Mouse (Mus musculus): ENCODE data around the gene Klf6. TPM values are rescaled to one million over a fixed set of nuclear protein-coding genes. Genes with fewer than 3 reads are reported as not detected.

The Klf6 gene
- total RNA-seq, 4 experiments from 2014 or later, result 36.0 to 49.3 (median 42.0) TPM

- peak; percentile 82 for DNase-seq (ENCODE audit: low spot score)
Observed at GRCm38 (mm10) chr13:5863408-5863891, 2.2 kb downstream of the Klf6 start.

GRCm38 (mm10) chr13:5864265-5865097 lies 3.2 kb downstream of the Klf6 start:
- DNase-seq (ENCODE audit: low spot score), result peak; percentile 66

GRCm38 (mm10) chr13:5865098-5865415 lies 3.8 kb downstream of the Klf6 start:
- DNase-seq (ENCODE audit: low spot score), result no peak

- DNase-seq (ENCODE audit: low spot score), result no peak
Observed at GRCm38 (mm10) chr13:5866091-5866490, 4.8 kb downstream of the Klf6 start.

- DNase-seq (ENCODE audit: low spot score), result peak; percentile 48
Observed at GRCm38 (mm10) chr13:5866532-5866931, 5.2 kb downstream of the Klf6 start.

GRCm38 (mm10) chr13:5868376-5868775 lies 7.1 kb downstream of the Klf6 start:
- no peak for DNase-seq (ENCODE audit: low spot score)

- DNase-seq (ENCODE audit: low spot score), result peak; percentile 26
Observed at GRCm38 (mm10) chr13:5869433-5869832, 8.2 kb downstream of the Klf6 start.

- peak; percentile 63 for DNase-seq (ENCODE audit: low spot score)
Observed at GRCm38 (mm10) chr13:5869842-5870241, 8.6 kb downstream of the Klf6 start.

GRCm38 (mm10) chr13:5870382-5871272 lies 9.3 kb downstream of the Klf6 start:
- DNase-seq (ENCODE audit: low spot score), result peak; percentile 83

GRCm38 (mm10) chr13:5871414-5871813 lies 10.1 kb downstream of the Klf6 start:
- no peak for DNase-seq (ENCODE audit: low spot score)

GRCm38 (mm10) chr13:5873681-5874080 lies 12.4 kb downstream of the Klf6 start:
- DNase-seq (ENCODE audit: low spot score), result no peak

GRCm38 (mm10) chr13:5875478-5875877 lies 14.2 kb downstream of the Klf6 start:
- DNase-seq (ENCODE audit: low spot score), result no peak

- no peak for DNase-seq (ENCODE audit: low spot score)
Observed at GRCm38 (mm10) chr13:5878748-5879147, 17.5 kb downstream of the Klf6 start.

- DNase-seq (ENCODE audit: low spot score), result no peak
Observed at GRCm38 (mm10) chr13:5886810-5887209, 25.5 kb downstream of the Klf6 start.

GRCm38 (mm10) chr13:5888164-5888563 lies 26.9 kb downstream of the Klf6 start:
- DNase-seq (ENCODE audit: low spot score), result no peak

- no peak for DNase-seq (ENCODE audit: low spot score)
Observed at GRCm38 (mm10) chr13:5888731-5889130, 27.4 kb downstream of the Klf6 start.

GRCm38 (mm10) chr13:5890035-5890434 lies 28.8 kb downstream of the Klf6 start:
- no peak for DNase-seq (ENCODE audit: low spot score)

- DNase-seq (ENCODE audit: low spot score), result no peak
Observed at GRCm38 (mm10) chr13:5892684-5893447, 31.6 kb downstream of the Klf6 start.

GRCm38 (mm10) chr13:5894910-5895309 lies 33.6 kb downstream of the Klf6 start:
- no peak for DNase-seq (ENCODE audit: low spot score)

- DNase-seq (ENCODE audit: low spot score), result no peak
Observed at GRCm38 (mm10) chr13:5895851-5896250, 34.6 kb downstream of the Klf6 start.

GRCm38 (mm10) chr13:5897176-5897959 lies 36.1 kb downstream of the Klf6 start:
- DNase-seq (ENCODE audit: low spot score), result peak; percentile 19
